Mouse (Mus musculus): ENCODE results near the gene Stox2. TPM values are rescaled to one million over a fixed set of nuclear protein-coding genes. Genes with fewer than 3 reads are reported as not detected.

Gene Stox2
- total and polyA plus RNA-seq, 2 experiments from 2014 or later, result 42.8 to 125 TPM

- no peak overlapping the region for H3K9ac ChIP-seq (replicated peaks; ENCODE audit: low read length, poor library complexity, severe bottlenecking)
- no peak for DNase-seq (ENCODE audit: low spot score)
- 86% methylated on average over 7 of the region's 7 CpGs for WGBS
- no peak overlapping the region for H3K27ac ChIP-seq (ENCODE audit: low read depth, low read length)
- no peak for ATAC-seq (ENCODE audit: low FRiP score)
- H3K4me2 ChIP-seq (ENCODE audit: low read depth, low read length, poor library complexity, severe bottlenecking), result no peak overlapping the region
- no peaks in the 10 kb centered on the region for H3K4me1 ChIP-seq (ENCODE audit: insufficient read depth, low read length)
- H3K27me3 ChIP-seq (ENCODE audit: insufficient read depth, low read length), result no peaks in the 10 kb centered on the region
- no peaks in the 10 kb centered on the region for H3K36me3 ChIP-seq (ENCODE audit: insufficient read depth, low read length)
- no peak for TF ChIP-seq CTCF (IDR thresholded peaks at IDR 0.05)
- H3K9me3 ChIP-seq (ENCODE audit: low read length), result no peaks in the 10 kb centered on the region
- H3K4me3 ChIP-seq (ENCODE audit: low read depth, low read length), result no peak overlapping the region
Measured at GRCm38 (mm10) chr8:47376651-47377050, 69.5 kb downstream of the Stox2 start.

DNA sequence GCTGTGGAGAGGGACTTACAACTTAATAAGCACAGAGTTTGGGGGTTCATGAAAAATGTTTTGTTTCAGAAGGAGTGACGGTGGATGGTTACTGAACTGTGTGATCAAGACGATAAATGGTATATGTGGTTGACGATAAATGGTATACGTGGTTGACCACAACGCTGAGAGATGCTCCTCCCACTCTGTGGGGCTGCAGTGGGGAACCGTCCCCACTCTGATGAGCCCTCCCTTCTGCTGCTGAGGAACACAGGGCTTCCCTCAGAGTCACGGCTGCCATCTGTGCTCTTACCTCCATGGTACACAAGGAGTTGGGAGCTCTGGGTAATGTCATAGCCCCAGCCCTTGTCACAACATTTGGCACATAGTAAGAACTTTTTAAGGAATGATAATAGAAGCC, 72.4 kb downstream of the Stox2 start:
- H3K36me3 ChIP-seq (ENCODE audit: insufficient read depth, low read length), result no peaks in the 10 kb centered on the region
- no peak for TF ChIP-seq CTCF (IDR thresholded peaks at IDR 0.05)
- ATAC-seq (ENCODE audit: low FRiP score) (no peak), DNase-seq (ENCODE audit: low spot score) (no peak)
- H3K4me3 ChIP-seq (ENCODE audit: low read depth, low read length), result no peak overlapping the region
- no peak overlapping the region for H3K9ac ChIP-seq (replicated peaks; ENCODE audit: low read length, poor library complexity, severe bottlenecking)
- H3K4me1 ChIP-seq (ENCODE audit: insufficient read depth, low read length), result no peaks in the 10 kb centered on the region
- no peaks in the 10 kb centered on the region for H3K9me3 ChIP-seq (ENCODE audit: low read length)
- 95% methylated on average over 7 of the region's 7 CpGs for WGBS
- no peak overlapping the region for H3K27ac ChIP-seq (ENCODE audit: low read depth, low read length)
- no peaks in the 10 kb centered on the region for H3K27me3 ChIP-seq (ENCODE audit: insufficient read depth, low read length)
- no peak overlapping the region for H3K4me2 ChIP-seq (ENCODE audit: low read depth, low read length, poor library complexity, severe bottlenecking)

DNA sequence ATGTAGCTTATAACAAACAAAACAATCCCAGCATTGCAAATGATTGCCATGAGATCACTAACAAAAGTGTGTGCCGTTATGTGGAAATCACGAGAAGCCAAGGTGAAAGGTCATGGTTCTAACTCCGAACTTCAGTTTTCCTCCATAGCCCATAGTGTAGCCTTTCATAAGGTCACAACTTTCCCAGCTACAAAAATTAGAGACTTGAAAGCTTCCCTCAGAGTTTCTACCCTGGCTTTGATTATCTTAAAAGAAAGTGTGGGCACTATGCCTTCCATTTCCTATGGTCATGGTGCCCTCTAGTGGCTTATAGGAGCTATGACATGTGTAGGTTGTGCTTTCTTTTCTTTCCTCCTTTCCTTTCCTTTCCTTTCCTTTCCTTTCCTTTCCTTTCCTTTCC, 74.6 kb downstream of the Stox2 start:
- 34% methylated on average over 3 of the region's 3 CpGs for WGBS
- no peak overlapping the region for H3K27ac ChIP-seq (ENCODE audit: low read depth, low read length)
- no peak for ATAC-seq (ENCODE audit: low FRiP score)

GRCm38 (mm10) chr8:47371081-47371480, 75.1 kb downstream of the Stox2 start:
- H3K4me1 ChIP-seq (ENCODE audit: insufficient read depth, low read length), result no peaks in the 10 kb centered on the region
- no peaks in the 10 kb centered on the region for H3K27me3 ChIP-seq (ENCODE audit: insufficient read depth, low read length)
- H3K4me3 ChIP-seq (ENCODE audit: low read depth, low read length), result no peak overlapping the region
- no peaks in the 10 kb centered on the region for H3K9me3 ChIP-seq (ENCODE audit: low read length)
- no peak for TF ChIP-seq CTCF (IDR thresholded peaks at IDR 0.05)
- no peak overlapping the region for H3K9ac ChIP-seq (replicated peaks; ENCODE audit: low read length, poor library complexity, severe bottlenecking)
- H3K27ac ChIP-seq (ENCODE audit: low read depth, low read length), result no peak overlapping the region
- WGBS, result 56% methylated on average over 3 of the region's 3 CpGs
- DNase-seq (ENCODE audit: low spot score) (no peak), ATAC-seq (ENCODE audit: low FRiP score) (0 out of 2 replicates have a peak, but pooled peaks have one; percentile 44)
- no peak overlapping the region for H3K4me2 ChIP-seq (ENCODE audit: low read depth, low read length, poor library complexity, severe bottlenecking)
- no peaks in the 10 kb centered on the region for H3K36me3 ChIP-seq (ENCODE audit: insufficient read depth, low read length)

More for the DNA sequence above, 74.6 kb downstream of the Stox2 start:
- H3K36me3 ChIP-seq (ENCODE audit: insufficient read depth, low read length), result no peaks in the 10 kb centered on the region
- H3K27me3 ChIP-seq (ENCODE audit: insufficient read depth, low read length), result no peaks in the 10 kb centered on the region
- DNase-seq (ENCODE audit: low spot score), result peak; percentile 72
- no peak overlapping the region for H3K4me2 ChIP-seq (ENCODE audit: low read depth, low read length, poor library complexity, severe bottlenecking)
- no peaks in the 10 kb centered on the region for H3K4me1 ChIP-seq (ENCODE audit: insufficient read depth, low read length)
- H3K9me3 ChIP-seq (ENCODE audit: low read length), result no peaks in the 10 kb centered on the region
- no peak overlapping the region for H3K9ac ChIP-seq (replicated peaks; ENCODE audit: low read length, poor library complexity, severe bottlenecking)
- peak; percentile 90 for TF ChIP-seq CTCF (IDR thresholded peaks at IDR 0.05)
- H3K4me3 ChIP-seq (ENCODE audit: low read depth, low read length), result no peak overlapping the region

- H3K4me3 ChIP-seq (ENCODE audit: low read depth, low read length), result no peak overlapping the region
- ATAC-seq (ENCODE audit: low FRiP score) (peak; percentile 58; the same call in 1 of the 2 replicates), DNase-seq (ENCODE audit: low spot score) (peak; percentile 87)
- H3K27me3 ChIP-seq (ENCODE audit: insufficient read depth, low read length), result no peaks in the 10 kb centered on the region
- no peak overlapping the region for H3K4me2 ChIP-seq (ENCODE audit: low read depth, low read length, poor library complexity, severe bottlenecking)
- no peaks in the 10 kb centered on the region for H3K9me3 ChIP-seq (ENCODE audit: low read length)
- H3K36me3 ChIP-seq (ENCODE audit: insufficient read depth, low read length), result no peaks in the 10 kb centered on the region
- H3K9ac ChIP-seq (replicated peaks; ENCODE audit: low read length, poor library complexity, severe bottlenecking), result no peak overlapping the region
- TF ChIP-seq CTCF (IDR thresholded peaks at IDR 0.05), result peak; percentile 98
- H3K27ac ChIP-seq (ENCODE audit: low read depth, low read length), result no peak overlapping the region
- WGBS, result 26% methylated on average over 15 of the region's 15 CpGs
- H3K4me1 ChIP-seq (ENCODE audit: insufficient read depth, low read length), result no peaks in the 10 kb centered on the region
Measured at GRCm38 (mm10) chr8:47370421-47371080, 75.6 kb downstream of the Stox2 start.

GRCm38 (mm10) chr8:47369949-47370348, 76.2 kb downstream of the Stox2 start:
- DNase-seq (ENCODE audit: low spot score) (no peak), ATAC-seq (ENCODE audit: low FRiP score) (no peak)
- H3K4me2 ChIP-seq (ENCODE audit: low read depth, low read length, poor library complexity, severe bottlenecking), result no peak overlapping the region
- no peak overlapping the region for H3K4me3 ChIP-seq (ENCODE audit: low read depth, low read length)
- no peak overlapping the region for H3K27ac ChIP-seq (ENCODE audit: low read depth, low read length)
- no peak overlapping the region for H3K9ac ChIP-seq (replicated peaks; ENCODE audit: low read length, poor library complexity, severe bottlenecking)
- no peaks in the 10 kb centered on the region for H3K27me3 ChIP-seq (ENCODE audit: insufficient read depth, low read length)
- no peaks in the 10 kb centered on the region for H3K9me3 ChIP-seq (ENCODE audit: low read length)
- 91% methylated on average over 15 of the region's 15 CpGs for WGBS
- H3K4me1 ChIP-seq (ENCODE audit: insufficient read depth, low read length), result no peaks in the 10 kb centered on the region
- no peak for TF ChIP-seq CTCF (IDR thresholded peaks at IDR 0.05)
- no peaks in the 10 kb centered on the region for H3K36me3 ChIP-seq (ENCODE audit: insufficient read depth, low read length)
